Mouse (Mus musculus) CH12.LX (cell line): ENCODE results near the gene Scarb1. TPM values are rescaled to one million over a fixed set of nuclear protein-coding genes. Genes with fewer than 3 reads are reported as not detected.

ENCODE experiments used
- DNase-seq: peaks from one replicate; pipeline ENCODE4 v3.0.0-alpha.2; 2013; ENCODE audit errors: extremely low read depth
- H3K27ac ChIP-seq: 2 replicates; pipeline ENCODE4 v1.5.1; 2012; ENCODE audit warnings: low read depth, mild to moderate bottlenecking, control low read depth, moderate library complexity; ENCODE audit not compliant: insufficient read depth
- H3K27me3 ChIP-seq: replicated peaks from 2 replicates; pipeline ENCODE3; 2012; ENCODE audit warnings: inconsistent platforms
- H3K36me3 ChIP-seq, 2 experiments: replicated peaks in 1 of 2; 2 replicates each; pipeline versions ENCODE3 to v1.6.1; 2012; ENCODE audit warnings: inconsistent platforms in 1 of 2, low read length in 1 of 2, mild to moderate bottlenecking in 1 of 2, mixed read lengths in 1 of 2, moderate library complexity in 1 of 2; ENCODE audit not compliant: control insufficient read depth in 1 of 2, insufficient read depth in 1 of 2
- H3K4me1 ChIP-seq, 2 experiments: 2 replicates each; pipeline ENCODE4 v1.6.1; 2012; ENCODE audit warnings: inconsistent platforms in 1 of 2, moderate library complexity in 1 of 2; ENCODE audit not compliant: insufficient read depth in 2 of 2, control insufficient read depth in 1 of 2
- H3K4me2 ChIP-seq: 2 replicates; pipeline ENCODE4 v1.6.1; 2012; ENCODE audit warnings: low read depth, mild to moderate bottlenecking, control low read depth; ENCODE audit not compliant: poor library complexity, insufficient read depth, severe bottlenecking
- H3K4me3 ChIP-seq, 3 experiments: fragments of 150-350 bp in 1 of 3; sonication (generic) in 1 of 3; replicated peaks in 1 of 3; 2 replicates each; pipeline versions ENCODE3 to v1.5.1; 2011 to 2012; ENCODE audit warnings: low read depth in 2 of 3, low read length in 2 of 3, mild to moderate bottlenecking in 2 of 3, moderate library complexity in 2 of 3, control low read depth in 1 of 3, improper control_type of control experiment in 1 of 3, inconsistent platforms in 1 of 3, mixed read lengths in 1 of 3; ENCODE audit not compliant: poor library complexity in 1 of 3
- H3K79me2 ChIP-seq: replicated peaks from 2 replicates; pipeline ENCODE4 v1.6.1; 2012; ENCODE audit warnings: mild to moderate bottlenecking, moderate library complexity; ENCODE audit not compliant: control insufficient read depth, poor library complexity, insufficient read depth, severe bottlenecking; ENCODE audit errors: extremely low read depth
- H3K9ac ChIP-seq: 2 replicates; pipeline ENCODE4 v1.6.1; 2012; ENCODE audit warnings: low read depth, mild to moderate bottlenecking, control low read depth, moderate library complexity; ENCODE audit not compliant: insufficient read depth
- H3K9me3 ChIP-seq: replicated peaks from 2 replicates; pipeline ENCODE3; 2012; ENCODE audit warnings: low read length, inconsistent platforms, mixed read lengths
- CHD1 ChIP-seq: IDR thresholded peaks from 2 replicates; pipeline ENCODE4 v1.6.1; 2012; ENCODE audit warnings: low read depth, low read length, improper control_type of control experiment, inconsistent platforms
- CHD2 ChIP-seq: IDR thresholded peaks from 2 replicates; pipeline ENCODE4 v1.6.1; 2011; ENCODE audit warnings: low read length, improper control_type of control experiment
- CTCF ChIP-seq, 2 experiments: IDR thresholded peaks in 1 of 2; conservative IDR thresholded peaks in 1 of 2; 2 replicates each; pipeline ENCODE4 v1.5.1; 2011 to 2012; ENCODE audit warnings: low read depth in 2 of 2, low read length in 2 of 2, improper control_type of control experiment in 1 of 2, inconsistent platforms in 1 of 2, mild to moderate bottlenecking in 1 of 2, moderate library complexity in 1 of 2
- EP300 ChIP-seq: IDR thresholded peaks from 2 replicates; pipeline ENCODE4 v1.6.1; 2011; ENCODE audit warnings: low read length, improper control_type of control experiment
- GABPA ChIP-seq: IDR thresholded peaks from 2 replicates; pipeline ENCODE4 v1.6.1; 2012; ENCODE audit warnings: low read depth, low read length, improper control_type of control experiment, inconsistent platforms; ENCODE audit not compliant: insufficient replicate concordance
- KAT2A ChIP-seq: IDR thresholded peaks from 2 replicates; pipeline ENCODE4 v1.6.1; 2012; ENCODE audit warnings: low read length, improper control_type of control experiment, inconsistent platforms; ENCODE audit not compliant: insufficient replicate concordance
- MAX ChIP-seq: IDR thresholded peaks from 2 replicates; pipeline ENCODE4 v1.6.1; 2011; ENCODE audit warnings: low read length, improper control_type of control experiment
- MAZ ChIP-seq: IDR thresholded peaks from 2 replicates; pipeline ENCODE4 v1.6.1; 2012; ENCODE audit warnings: low read depth, mild to moderate bottlenecking, inconsistent platforms, low read length, improper control_type of control experiment, moderate library complexity
- MEF2A ChIP-seq: IDR thresholded peaks from 2 replicates; pipeline ENCODE4 v1.6.1; 2014; ENCODE audit warnings: low read depth, mild to moderate bottlenecking, inconsistent platforms, low read length, improper control_type of control experiment, borderline replicate concordance
- MYC ChIP-seq: IDR thresholded peaks from 2 replicates; pipeline ENCODE4 v1.6.1; 2011; ENCODE audit warnings: low read depth, mild to moderate bottlenecking, improper control_type of control experiment, low read length
- NRF1 ChIP-seq: IDR thresholded peaks from 2 replicates; pipeline ENCODE4 v1.6.1; 2014; ENCODE audit warnings: low read depth, mild to moderate bottlenecking, inconsistent platforms, low read length, improper control_type of control experiment, moderate library complexity
- POLR2AphosphoS2 ChIP-seq: IDR thresholded peaks from 2 replicates; pipeline ENCODE4 v1.6.1; 2011; ENCODE audit warnings: low read depth, low read length, improper control_type of control experiment
- RAD21 ChIP-seq: IDR thresholded peaks from 2 replicates; pipeline ENCODE4 v1.6.1; 2011; ENCODE audit warnings: low read depth, mild to moderate bottlenecking, low read length, improper control_type of control experiment, moderate library complexity
- TBP ChIP-seq: conservative IDR thresholded peaks from 2 replicates; pipeline ENCODE4 v1.6.1; 2011; ENCODE audit warnings: low read depth, low read length, improper control_type of control experiment
- TCF12 ChIP-seq: IDR thresholded peaks from 2 replicates; pipeline ENCODE4 v1.6.1; 2014; ENCODE audit warnings: low read depth, mild to moderate bottlenecking, inconsistent platforms, low read length, improper control_type of control experiment
- UBTF ChIP-seq: IDR thresholded peaks from 2 replicates; pipeline ENCODE4 v1.6.1; 2012; ENCODE audit warnings: low read depth, mild to moderate bottlenecking, inconsistent platforms, low read length, improper control_type of control experiment, moderate library complexity
- USF1 ChIP-seq: IDR thresholded peaks from 2 replicates; pipeline ENCODE4 v1.6.1; 2014; ENCODE audit warnings: low read depth, mild to moderate bottlenecking, inconsistent platforms, low read length, improper control_type of control experiment
- ZNF384 ChIP-seq: IDR thresholded peaks from 2 replicates; pipeline ENCODE4 v1.6.1; 2012; ENCODE audit warnings: low read depth, low read length, improper control_type of control experiment, inconsistent platforms
- dilution Hi-C: fragments of 300-500 bp; cut with MboI; formaldehyde crosslinking; loops from 2 replicates; pipeline ENCODE4 v1.14.3; 2020; ENCODE audit warnings: low sequenced_read_pairs; ENCODE audit not compliant: extremely low pct_unique_long_range_greater_than_20kb, extremely low pct_ligation_motif_present
- in situ Hi-C: fragments of 300-500 bp; cut with MboI; formaldehyde crosslinking; loops from 3 replicates; pipeline ENCODE4 v1.14.3; 2019; ENCODE audit warnings: low sequenced_read_pairs, low pct_ligation_motif_present, low pct_unique_long_range_greater_than_20kb, mixed read lengths
- polyA plus RNA-seq: library from polyadenylated mRNA; unstranded; fragments of >175 nt; gene quantifications from 2 replicates; pipeline ENCODE4 v1.2.1, GENCODE M21; 2012; ENCODE audit warnings: low read depth; ENCODE audit not compliant: insufficient read length
- total RNA-seq, 2 experiments: library from RNA; depleted of rRNA; stranded (reverse); fragments of 300-350 nt in 1 of 2; fragments of >200 nt in 1 of 2; gene quantifications; 2 replicates each; pipeline ENCODE4 v1.2.3; 2012 to 2014

The Scarb1 gene
- total and polyA plus RNA-seq, 3 experiments, result 11.6 to 24.7 (median 20.0) TPM

DNA sequence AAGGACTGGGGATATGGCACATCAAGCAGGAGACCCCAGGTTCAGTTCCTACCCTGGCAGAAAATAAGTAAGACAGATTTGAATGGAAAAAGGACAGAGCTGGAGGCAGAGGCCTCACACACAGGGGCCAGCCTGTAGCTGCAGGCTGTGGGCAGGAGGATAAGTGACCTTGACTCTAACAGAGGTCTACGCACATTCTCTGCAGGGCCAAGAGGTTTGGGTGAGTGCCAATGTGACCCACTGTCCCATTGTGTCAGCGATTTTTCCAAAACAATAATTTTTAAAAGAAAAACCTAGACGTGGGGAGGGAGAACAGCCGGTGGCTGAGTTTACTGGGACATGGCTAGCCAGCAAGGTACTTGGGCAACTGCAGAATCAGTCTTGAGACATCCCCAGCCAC lies 15.6 kb downstream of the Scarb1 start:
- Histone ChIP-seq H3K27me3 (no peaks in the 10 kb centered on the region), H3K4me2 (no peak overlapping the region), H3K27ac (no peak overlapping the region), H3K4me1 (peaks cover 0 to 11% of the 10 kb centered on the region in 2 experiments; a peak in 2 of 4 replicates), H3K9ac (no peak overlapping the region), H3K36me3 (peaks cover 0 to 47% of the 10 kb centered on the region in 2 experiments), H3K9me3 (no peaks in the 10 kb centered on the region), H3K4me3 (no peak overlapping the region), H3K79me2 (no peaks in the 10 kb centered on the region)
- in situ Hi-C loops (no loop called here), dilution Hi-C loops (no loop called here)
- TF ChIP-seq KAT2A (no peak), MEF2A (no peak), MAZ (no peak), TBP (no peak), CHD2 (no peak), POLR2AphosphoS2 (no peak), CTCF (conservative IDR thresholded peaks at IDR 0.05 in 1 of 2, IDR thresholded peaks at IDR 0.05 in 1 of 2; ENCODE audit: low read depth in 2 of 2, low read length in 2 of 2) (no peak), UBTF (no peak), CHD1 (no peak)
- no peak for DNase-seq

DNA sequence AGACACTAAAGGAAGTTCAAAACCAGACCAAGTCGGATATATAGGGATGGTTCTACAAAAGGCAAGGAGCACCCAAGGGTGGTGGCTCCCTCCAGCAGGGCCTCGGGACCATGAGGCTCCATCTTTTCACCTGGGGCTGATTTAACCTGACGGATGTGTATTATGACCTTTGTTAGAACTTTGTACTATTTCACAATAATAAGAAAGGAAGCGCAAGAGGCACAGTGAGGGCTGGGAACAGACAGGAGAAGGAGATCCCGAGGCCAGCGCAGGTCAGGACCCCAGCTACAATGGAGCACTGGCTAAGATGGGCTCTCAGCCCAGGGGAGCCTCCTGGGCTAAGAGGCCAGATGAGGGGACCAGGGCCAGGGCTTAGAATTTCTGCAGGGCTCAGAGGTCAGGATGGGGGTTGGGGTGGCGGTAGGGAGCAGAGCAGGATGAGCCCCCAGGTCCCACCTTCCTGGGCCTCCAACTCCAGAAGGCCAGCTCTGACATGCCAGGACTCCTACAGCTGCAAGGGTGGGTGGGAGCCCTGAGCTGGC lies 16.9 kb downstream of the Scarb1 start:
- in situ Hi-C loops (no loop called here), dilution Hi-C loops (no loop called here)
- Histone ChIP-seq H3K4me2 (no peak overlapping the region), H3K9me3 (no peaks in the 10 kb centered on the region), H3K4me3 (no peak overlapping the region), H3K9ac (no peak overlapping the region), H3K27me3 (no peaks in the 10 kb centered on the region), H3K79me2 (no peaks in the 10 kb centered on the region), H3K4me1 (peaks cover 0 to 9% of the 10 kb centered on the region in 2 experiments; a peak in 2 of 4 replicates), H3K27ac (no peak overlapping the region), H3K36me3 (peaks cover 0 to 51% of the 10 kb centered on the region in 2 experiments)
- DNase-seq, result no peak
- TF ChIP-seq TCF12 (no peak), USF1 (no peak), MYC (no peak), EP300 (no peak), ZNF384 (no peak), MAX (no peak), MEF2A (no peak), GABPA (no peak), RAD21 (no peak), MAZ (no peak), NRF1 (no peak)
